Mouse (Mus musculus) bone marrow, adult 2 months (tissue): ENCODE results near the gene Cwc22.

Experiments
- CTCF ChIP-seq: fragments of 200-500 bp; IDR thresholded peaks from 2 replicates; pipeline ENCODE4 v1.5.1; 2011; ENCODE audit warnings: low read length, control low read depth; ENCODE audit not compliant: control insufficient read depth, insufficient read depth
- POLR2A ChIP-seq: fragments of 200-500 bp; IDR thresholded peaks from 2 replicates; pipeline ENCODE4 v1.6.1; 2011; ENCODE audit warnings: low read depth, mild to moderate bottlenecking, control low read depth, low read length, borderline replicate concordance; ENCODE audit not compliant: control insufficient read depth

GRCm38 (mm10) chr2:77893505-77893904, 52.7 kb downstream of the Cwc22 start:
- TF ChIP-seq CTCF (no peak), POLR2A (no peak)
